Mouse (Mus musculus): ENCODE measurements around the gene Tbc1d5. TPM values are rescaled to one million over a fixed set of nuclear protein-coding genes. Genes with fewer than 3 reads are reported as not detected.

The Tbc1d5 gene
- polyA plus RNA-seq, 1 experiment, result 7.2 TPM

DNA sequence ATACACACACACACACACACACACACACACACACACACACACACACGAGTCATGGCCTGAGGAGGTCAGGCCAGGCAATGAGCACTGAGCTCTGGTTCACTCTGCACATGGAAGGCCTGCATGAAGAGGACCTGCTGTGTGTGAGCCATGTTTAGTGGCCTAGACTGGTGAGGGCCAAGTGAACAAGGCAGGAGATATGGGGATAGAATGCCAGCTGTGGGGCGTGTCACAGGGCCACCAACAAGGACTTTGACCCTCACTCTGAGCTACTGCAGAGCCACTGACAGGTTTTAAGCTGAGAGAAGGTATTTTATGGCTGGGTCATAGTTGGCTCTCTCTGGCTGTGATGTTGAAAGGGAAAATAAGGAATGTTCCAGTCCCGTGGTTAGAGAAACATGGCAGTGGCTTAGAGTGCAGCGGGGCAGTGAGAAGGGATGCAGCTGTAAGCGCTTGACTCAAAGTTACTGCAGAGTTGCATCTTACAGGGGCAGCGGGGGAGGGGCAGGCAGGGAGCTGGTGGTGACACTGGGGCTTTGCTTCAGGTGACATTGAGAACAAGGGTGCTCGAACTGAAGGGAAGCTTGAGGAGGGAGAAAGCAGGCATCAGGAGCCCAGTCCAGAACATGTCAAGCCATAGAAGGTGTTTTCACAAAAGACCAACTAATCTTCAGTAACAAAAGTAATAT lies 494.0 kb downstream of the Tbc1d5 start:
- H3K4me3 ChIP-seq (replicated peaks), result no peak overlapping the region
- H3K36me3 ChIP-seq (replicated peaks; ENCODE audit: low read length), result peaks cover 10% of the 10 kb centered on the region
- H3K4me1 ChIP-seq, result no peaks in the 10 kb centered on the region
- H3K9me3 ChIP-seq, result no peaks in the 10 kb centered on the region
- TF ChIP-seq FLI1 (IDR thresholded peaks at IDR 0.05; ENCODE audit: low read length) (no peak), GATA1 (IDR thresholded peaks at IDR 0.05; ENCODE audit: borderline replicate concordance, low read length) (no peak)
- H3K27me3 ChIP-seq (replicated peaks), result no peaks in the 10 kb centered on the region

Data from megakaryocyte, embryonic 14.5 days (primary cell).